Mouse (Mus musculus): ENCODE data around the gene Zfp941. TPM values are rescaled to one million over a fixed set of nuclear protein-coding genes. Genes with fewer than 3 reads are reported as not detected.
A peak's percentile ranks its signal among the peaks of the same experiment; 100 is the strongest.

Gene Zfp941
- polyA plus RNA-seq, 1 experiment from 2014 or later: 0.06 TPM

GRCm38 (mm10) chr7:140834968-140835757 is 13.2 kb upstream of the Zfp941 start, which contains the start of gene Urah:
Urah (plus strand) TSS chr7:140835018.
- Histone ChIP-seq H3K4me3 (ENCODE audit: low read depth, low read length) (peak within 1 kb of the TSS; percentile 15), H3K9ac (ENCODE audit: low read depth, low read length) (peak within 1 kb of the TSS; percentile 19; the same call in 1 of the 2 replicates), H3K4me2 (ENCODE audit: low read depth, low read length) (peak within 1 kb of the TSS; percentile 23; the same call in 1 of the 2 replicates), H3K27me3 (ENCODE audit: control insufficient read depth, insufficient read depth, low read depth, low read length) (no peaks in the 10 kb centered on the region), H3K27ac (ENCODE audit: low read length) (peak within 1 kb of the TSS; percentile 2; the same call in 1 of the 2 replicates), H3K36me3 (ENCODE audit: control insufficient read depth, insufficient read depth) (no peaks in the 10 kb centered on the region), H3K4me1 (ENCODE audit: control insufficient read depth, low read depth, low read length) (no peaks in the 10 kb centered on the region; the same call in 1 of the 2 replicates), H3K9me3 (replicated peaks; ENCODE audit: control insufficient read depth, low read length) (no peaks in the 10 kb centered on the region)
- peak; percentile 62 for ATAC-seq (ENCODE audit: low read depth)
- 43% methylated on average over 20 of the region's 20 CpGs for WGBS (ENCODE audit: insufficient replicate concordance)

DNA sequence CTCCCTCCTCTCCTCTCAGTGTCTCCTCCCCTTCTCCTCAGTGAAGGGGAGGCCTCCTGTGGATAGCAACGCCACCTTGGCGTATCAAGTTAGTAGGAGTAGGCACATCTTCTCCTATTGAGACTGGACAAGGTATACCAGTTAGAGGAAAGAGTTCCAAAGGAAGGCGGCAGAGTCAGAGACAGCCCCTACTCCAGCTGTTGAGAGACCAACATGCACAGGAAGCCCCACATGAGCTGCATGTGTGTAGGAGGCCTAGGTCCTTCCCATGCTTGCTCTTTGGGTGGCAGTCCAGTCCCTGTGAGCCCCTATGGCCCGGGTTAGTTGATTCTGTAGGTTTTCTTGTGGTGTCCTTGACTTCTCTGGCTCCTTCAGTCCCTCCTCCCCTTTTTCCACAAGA is 11.4 kb upstream of the Zfp941 start:
- no peak overlapping the region for H3K4me2 ChIP-seq (ENCODE audit: low read depth, low read length)
- no peak overlapping the region for H3K4me3 ChIP-seq (ENCODE audit: low read depth, low read length)
- ATAC-seq (ENCODE audit: low read depth): no peak
- 61% methylated on average over 4 of the region's 4 CpGs for WGBS (ENCODE audit: insufficient replicate concordance)
- no peaks in the 10 kb centered on the region for H3K9me3 ChIP-seq (replicated peaks; ENCODE audit: control insufficient read depth, low read length)
- H3K27ac ChIP-seq (ENCODE audit: low read length): no peak overlapping the region
- no peaks in the 10 kb centered on the region for H3K27me3 ChIP-seq (ENCODE audit: control insufficient read depth, insufficient read depth, low read depth, low read length)
- H3K9ac ChIP-seq (ENCODE audit: low read depth, low read length): no peak overlapping the region
- H3K36me3 ChIP-seq (ENCODE audit: control insufficient read depth, insufficient read depth): no peaks in the 10 kb centered on the region
- no peaks in the 10 kb centered on the region; the same call in 1 of the 2 replicates for H3K4me1 ChIP-seq (ENCODE audit: control insufficient read depth, low read depth, low read length)

DNA sequence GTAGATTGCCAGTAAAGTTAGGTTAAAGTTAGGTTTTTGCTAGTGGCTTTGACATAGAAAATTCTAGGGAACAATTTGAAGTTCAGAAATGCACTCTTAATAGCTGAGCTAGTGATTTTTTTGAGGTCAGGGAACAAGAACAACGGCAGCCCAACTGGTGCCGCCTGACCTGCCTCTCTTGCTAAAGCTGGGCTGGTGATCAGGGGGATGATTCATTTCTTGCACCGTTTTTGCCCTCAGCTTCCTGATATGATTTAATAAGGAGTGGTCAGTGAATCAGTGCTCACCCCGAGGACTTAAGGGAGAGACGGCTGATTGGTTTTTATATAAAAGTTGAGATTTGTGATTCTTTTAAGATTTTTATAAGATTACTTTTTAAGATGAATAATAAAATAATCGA is 9.5 kb upstream of the Zfp941 start:
- no peaks in the 10 kb centered on the region; the same call in 1 of the 2 replicates for H3K4me1 ChIP-seq (ENCODE audit: control insufficient read depth, low read depth, low read length)
- H3K27me3 ChIP-seq (ENCODE audit: control insufficient read depth, insufficient read depth, low read depth, low read length): no peaks in the 10 kb centered on the region
- no peaks in the 10 kb centered on the region for H3K9me3 ChIP-seq (replicated peaks; ENCODE audit: control insufficient read depth, low read length)
- no peak for ATAC-seq (ENCODE audit: low read depth)
- H3K4me3 ChIP-seq (ENCODE audit: low read depth, low read length): no peak overlapping the region
- 48% methylated on average over 6 of the region's 6 CpGs for WGBS (ENCODE audit: insufficient replicate concordance)
- no peak overlapping the region for H3K27ac ChIP-seq (ENCODE audit: low read length)
- no peak overlapping the region for H3K4me2 ChIP-seq (ENCODE audit: low read depth, low read length)
- no peak overlapping the region for H3K9ac ChIP-seq (ENCODE audit: low read depth, low read length)
- H3K36me3 ChIP-seq (ENCODE audit: control insufficient read depth, insufficient read depth): no peaks in the 10 kb centered on the region

DNA sequence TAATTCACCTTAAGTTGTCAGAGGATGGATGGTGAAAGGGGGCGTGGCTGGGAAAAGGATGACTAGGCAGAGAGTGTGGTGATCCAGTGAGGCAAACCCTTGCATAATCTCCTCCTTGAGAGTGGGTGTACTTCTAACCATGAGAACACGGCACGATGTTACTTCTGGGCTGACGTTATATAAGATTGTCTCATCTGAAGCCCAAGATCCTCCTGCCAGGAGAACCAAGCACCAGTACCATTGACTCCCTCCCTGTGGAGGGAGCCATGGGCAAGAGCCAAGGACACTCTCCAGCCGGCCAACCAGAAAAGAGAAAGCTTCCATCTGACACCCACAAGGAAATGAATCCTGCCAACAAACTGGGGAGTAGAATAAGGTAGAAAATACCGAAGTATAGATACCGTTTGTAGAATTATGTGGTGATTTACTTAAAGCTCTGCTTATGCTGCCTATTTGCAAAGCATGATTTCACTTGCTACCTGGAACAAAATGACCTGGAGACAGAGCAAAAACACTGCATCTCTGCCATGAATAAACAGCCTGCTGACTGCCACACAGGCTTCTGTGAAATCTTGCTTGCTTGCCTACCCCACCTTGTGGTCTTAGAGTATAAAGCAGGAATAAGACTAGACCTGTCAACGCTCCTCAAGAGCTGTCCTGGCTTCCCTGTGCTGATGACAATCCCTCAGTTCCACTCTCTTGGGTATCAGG is 6.3 kb upstream of the Zfp941 start:
- Histone ChIP-seq H3K4me1 (ENCODE audit: control insufficient read depth, low read depth, low read length) (no peaks in the 10 kb centered on the region), H3K9me3 (replicated peaks; ENCODE audit: control insufficient read depth, low read length) (no peaks in the 10 kb centered on the region), H3K9ac (ENCODE audit: low read depth, low read length) (no peak overlapping the region), H3K27ac (ENCODE audit: low read length) (no peak overlapping the region), H3K36me3 (ENCODE audit: control insufficient read depth, insufficient read depth) (no peaks in the 10 kb centered on the region), H3K27me3 (ENCODE audit: control insufficient read depth, insufficient read depth, low read depth, low read length) (no peaks in the 10 kb centered on the region), H3K4me2 (ENCODE audit: low read depth, low read length) (0 out of 2 replicates have a peak overlapping the region, but pooled peaks have one; percentile 12), H3K4me3 (ENCODE audit: low read depth, low read length) (no peak overlapping the region)
- peak; percentile 48; the same call in 1 of the 2 replicates for ATAC-seq (ENCODE audit: low read depth)
- 25% methylated on average over 8 of the region's 8 CpGs for WGBS (ENCODE audit: insufficient replicate concordance)

GRCm38 (mm10) chr7:140822731-140823130 is 753 bp upstream of the Zfp941 start:
- WGBS (ENCODE audit: insufficient replicate concordance): 68% methylated on average over 4 of the region's 4 CpGs
- Histone ChIP-seq H3K4me2 (ENCODE audit: low read depth, low read length) (no peak overlapping the region), H3K27ac (ENCODE audit: low read length) (no peak overlapping the region), H3K4me3 (ENCODE audit: low read depth, low read length) (no peak overlapping the region), H3K9ac (ENCODE audit: low read depth, low read length) (no peak overlapping the region), H3K4me1 (ENCODE audit: control insufficient read depth, low read depth, low read length) (no peaks in the 10 kb centered on the region; the same call in 1 of the 2 replicates), H3K27me3 (ENCODE audit: control insufficient read depth, insufficient read depth, low read depth, low read length) (no peaks in the 10 kb centered on the region), H3K9me3 (replicated peaks; ENCODE audit: control insufficient read depth, low read length) (no peaks in the 10 kb centered on the region), H3K36me3 (ENCODE audit: control insufficient read depth, insufficient read depth) (no peaks in the 10 kb centered on the region)
- ATAC-seq (ENCODE audit: low read depth): no peak

- no peak overlapping the region for H3K9ac ChIP-seq (ENCODE audit: low read depth, low read length)
- no peak for ATAC-seq (ENCODE audit: low read depth)
- peak overlapping the region; percentile 48 for H3K4me3 ChIP-seq (ENCODE audit: low read depth, low read length)
- no peaks in the 10 kb centered on the region for H3K27me3 ChIP-seq (ENCODE audit: control insufficient read depth, insufficient read depth, low read depth, low read length)
- H3K4me2 ChIP-seq (ENCODE audit: low read depth, low read length): peak overlapping the region; percentile 64
- no peaks in the 10 kb centered on the region for H3K36me3 ChIP-seq (ENCODE audit: control insufficient read depth, insufficient read depth)
- no peaks in the 10 kb centered on the region for H3K9me3 ChIP-seq (replicated peaks; ENCODE audit: control insufficient read depth, low read length)
- H3K4me1 ChIP-seq (ENCODE audit: control insufficient read depth, low read depth, low read length): no peaks in the 10 kb centered on the region; the same call in 1 of the 2 replicates
- H3K27ac ChIP-seq (ENCODE audit: low read length): no peak overlapping the region
- WGBS (ENCODE audit: insufficient replicate concordance): 61% methylated on average over 5 of the region's 5 CpGs
Observed at GRCm38 (mm10) chr7:140821305-140821652, 699 bp downstream of the Zfp941 start.

DNA sequence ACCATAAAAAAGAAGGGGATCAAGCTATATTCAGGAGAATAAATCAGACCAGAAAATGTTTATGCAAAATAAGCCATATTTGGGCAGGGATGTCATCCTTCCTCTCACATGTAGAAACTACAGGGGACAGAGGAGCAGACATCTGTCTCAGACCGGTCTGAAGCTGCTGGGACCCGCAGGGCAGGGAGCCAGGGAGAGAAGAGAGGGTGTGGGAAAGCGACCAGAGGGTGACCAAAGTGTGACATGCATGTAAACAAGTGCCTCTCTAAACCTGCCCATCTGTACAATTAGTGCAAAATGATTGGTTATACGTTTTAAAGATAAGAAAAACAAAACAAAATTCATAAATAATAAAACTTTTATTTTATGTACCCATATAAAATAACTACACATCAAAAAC is 1.8 kb downstream of the Zfp941 start:
- Histone ChIP-seq H3K4me2 (ENCODE audit: low read depth, low read length) (no peak overlapping the region), H3K4me1 (ENCODE audit: control insufficient read depth, low read depth, low read length) (no peaks in the 10 kb centered on the region; the same call in 1 of the 2 replicates)
- 48% methylated on average over 4 of the region's 4 CpGs for WGBS (ENCODE audit: insufficient replicate concordance)

DNA sequence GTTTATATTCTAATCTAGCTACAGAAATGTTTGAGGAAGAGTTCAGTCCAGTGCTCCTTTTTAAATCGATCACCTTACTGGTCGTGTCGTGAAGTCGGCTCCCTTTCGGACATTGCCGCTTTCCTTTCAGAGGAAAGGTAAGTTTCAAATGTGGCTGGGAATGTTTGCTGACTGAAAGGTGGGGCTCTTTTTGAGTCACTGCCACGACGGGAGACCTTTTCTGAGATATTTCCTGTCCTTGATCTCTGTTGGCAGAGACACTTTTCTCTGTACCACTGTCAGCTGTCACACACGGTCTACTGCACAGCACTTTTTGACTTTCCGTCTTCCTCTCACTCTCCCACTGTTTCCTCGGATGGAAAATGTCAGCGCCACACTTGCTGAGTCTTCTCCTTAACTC is 9.1 kb downstream of the Zfp941 start:
- H3K4me3 ChIP-seq (ENCODE audit: low read depth, low read length): no peak overlapping the region
- 69% methylated on average over 12 of the region's 12 CpGs for WGBS (ENCODE audit: insufficient replicate concordance)
- no peak overlapping the region for H3K9ac ChIP-seq (ENCODE audit: low read depth, low read length)
- H3K4me2 ChIP-seq (ENCODE audit: low read depth, low read length): no peak overlapping the region
- no peaks in the 10 kb centered on the region for H3K36me3 ChIP-seq (ENCODE audit: control insufficient read depth, insufficient read depth)
- H3K9me3 ChIP-seq (replicated peaks; ENCODE audit: control insufficient read depth, low read length): no peaks in the 10 kb centered on the region
- H3K27me3 ChIP-seq (ENCODE audit: control insufficient read depth, insufficient read depth, low read depth, low read length): no peaks in the 10 kb centered on the region
- no peaks in the 10 kb centered on the region for H3K4me1 ChIP-seq (ENCODE audit: control insufficient read depth, low read depth, low read length)
- no peak overlapping the region for H3K27ac ChIP-seq (ENCODE audit: low read length)
- no peak for ATAC-seq (ENCODE audit: low read depth)

More for the DNA sequence above, 1.8 kb downstream of the Zfp941 start:
- Histone ChIP-seq H3K4me3 (ENCODE audit: low read depth, low read length) (no peak overlapping the region), H3K27me3 (ENCODE audit: control insufficient read depth, insufficient read depth, low read depth, low read length) (no peaks in the 10 kb centered on the region), H3K9ac (ENCODE audit: low read depth, low read length) (no peak overlapping the region), H3K9me3 (replicated peaks; ENCODE audit: control insufficient read depth, low read length) (no peaks in the 10 kb centered on the region), H3K27ac (ENCODE audit: low read length) (no peak overlapping the region), H3K36me3 (ENCODE audit: control insufficient read depth, insufficient read depth) (no peaks in the 10 kb centered on the region)
- no peak for ATAC-seq (ENCODE audit: low read depth)

GRCm38 (mm10) chr7:140811714-140812113 is 10.3 kb downstream of the Zfp941 start:
- H3K27me3 ChIP-seq (ENCODE audit: control insufficient read depth, insufficient read depth, low read depth, low read length): no peaks in the 10 kb centered on the region
- WGBS (ENCODE audit: insufficient replicate concordance): 73% methylated on average over 13 of the region's 13 CpGs
- no peak for ATAC-seq (ENCODE audit: low read depth)

More at GRCm38 (mm10) chr7:140811714-140812113, 10.3 kb downstream of the Zfp941 start:
- H3K27ac ChIP-seq (ENCODE audit: low read length): no peak overlapping the region
- no peak overlapping the region for H3K4me2 ChIP-seq (ENCODE audit: low read depth, low read length)
- no peak overlapping the region for H3K4me3 ChIP-seq (ENCODE audit: low read depth, low read length)
- no peak overlapping the region for H3K9ac ChIP-seq (ENCODE audit: low read depth, low read length)
- no peaks in the 10 kb centered on the region for H3K36me3 ChIP-seq (ENCODE audit: control insufficient read depth, insufficient read depth)
- no peaks in the 10 kb centered on the region for H3K9me3 ChIP-seq (replicated peaks; ENCODE audit: control insufficient read depth, low read length)
- H3K4me1 ChIP-seq (ENCODE audit: control insufficient read depth, low read depth, low read length): no peaks in the 10 kb centered on the region

All from liver, embryonic 16.5 days (tissue).